Mouse (Mus musculus) forebrain, embryonic 13.5 days (tissue): ENCODE data around the gene Iqsec2. TPM values are rescaled to one million over a fixed set of nuclear protein-coding genes. Genes with fewer than 3 reads are reported as not detected.
A peak's percentile ranks its signal among the peaks of the same experiment; 100 is the strongest.

Experiments used
- ATAC-seq: fragments of 200-750 bp; cut with Nextera tagmentation; 2 replicates; pipeline ENCODE4 v1.8.0; 2017
- H3K27ac ChIP-seq: fragments of 300-500 bp; sonication (generic); 2 replicates; pipeline ENCODE4 v1.5.1; 2015; ENCODE audit warnings: inconsistent platforms, mild to moderate bottlenecking, moderate library complexity
- H3K27me3 ChIP-seq: fragments of 300-500 bp; sonication (generic); 2 replicates; pipeline ENCODE4 v1.6.1; 2015; ENCODE audit warnings: mild to moderate bottlenecking, inconsistent platforms
- H3K36me3 ChIP-seq: fragments of 300-500 bp; sonication (generic); 2 replicates; pipeline ENCODE4 v1.6.1; 2015; ENCODE audit warnings: mild to moderate bottlenecking, inconsistent platforms; ENCODE audit not compliant: poor library complexity, severe bottlenecking
- H3K4me1 ChIP-seq: fragments of 300-500 bp; sonication (generic); 2 replicates; pipeline ENCODE4 v1.6.1; 2015; ENCODE audit warnings: inconsistent platforms
- H3K4me2 ChIP-seq: fragments of 300-500 bp; sonication (generic); 2 replicates; pipeline ENCODE4 v1.6.1; 2015; ENCODE audit warnings: inconsistent platforms, mild to moderate bottlenecking, moderate library complexity
- H3K4me3 ChIP-seq: fragments of 300-500 bp; sonication (generic); 2 replicates; pipeline ENCODE4 v1.5.1; 2015; ENCODE audit warnings: mild to moderate bottlenecking, inconsistent platforms
- H3K9ac ChIP-seq: fragments of 300-500 bp; sonication (generic); 2 replicates; pipeline ENCODE4 v1.6.1; 2015; ENCODE audit warnings: mild to moderate bottlenecking, inconsistent platforms
- H3K9me3 ChIP-seq: fragments of 300-500 bp; sonication (generic); replicated peaks from 2 replicates; pipeline ENCODE4 v1.6.1; 2016; ENCODE audit warnings: inconsistent platforms
- WGBS: fragments of 180-500 bp; shearing (Covaris S2); methylation state at CpG from one replicate; pipeline ENCODE4 v1.1.7; 2015; 5-methylcytosine and 5-hydroxymethylcytosine counted together
- polyA plus RNA-seq: library from polyadenylated mRNA; unstranded; fragments of >200 nt; fragmentation: Nextera tagmentation; extraction: Ambion mirVana; gene quantifications from 2 replicates; pipeline ENCODE4 v1.2.1, GENCODE M21; 2015

Iqsec2 gene
- 3.5 and 4.0 TPM in 2 replicates for polyA plus RNA-seq

- no peaks in the 10 kb centered on the region for H3K9me3 ChIP-seq
- H3K9ac ChIP-seq: peak within 1 kb of the TSS; percentile 74
- WGBS: 12% methylated on average over 18 of the region's 78 CpGs
- H3K27me3 ChIP-seq: peaks cover 68% of the 10 kb centered on the region
- no peak within 1 kb of the TSS for H3K27ac ChIP-seq
- peak; percentile 66 for ATAC-seq
- H3K36me3 ChIP-seq: no peaks in the 10 kb centered on the region
- H3K4me1 ChIP-seq: 0 out of 2 replicates have a peak, but pooled peaks cover 3% of the 10 kb centered on the region
- H3K4me3 ChIP-seq: peak within 1 kb of the TSS; percentile 58
- peak within 1 kb of the TSS; percentile 76 for H3K4me2 ChIP-seq
Observed at GRCm38 (mm10) chrX:152143941-152144741, at the start of gene Iqsec2. Iqsec2 (plus strand) TSS chrX:152144268.

GRCm38 (mm10) chrX:152097572-152097971 lies 46.5 kb upstream of the Iqsec2 start:
- H3K36me3 ChIP-seq: no peaks in the 10 kb centered on the region
- no peak for ATAC-seq
- H3K9ac ChIP-seq: no peak overlapping the region
- H3K4me1 ChIP-seq: no peaks in the 10 kb centered on the region
- H3K27me3 ChIP-seq: peaks cover 29% of the 10 kb centered on the region
- no peak overlapping the region for H3K27ac ChIP-seq
- H3K9me3 ChIP-seq: no peaks in the 10 kb centered on the region
- no peak overlapping the region for H3K4me3 ChIP-seq
- no peak overlapping the region for H3K4me2 ChIP-seq
- 42% methylated on average over 1 of the region's 1 CpGs for WGBS

GRCm38 (mm10) chrX:152121687-152122086 lies 22.4 kb upstream of the Iqsec2 start:
- Histone ChIP-seq H3K9me3 (no peaks in the 10 kb centered on the region), H3K27me3 (peaks cover 41% of the 10 kb centered on the region), H3K9ac (no peak overlapping the region), H3K4me2 (no peak overlapping the region), H3K36me3 (no peaks in the 10 kb centered on the region), H3K4me3 (no peak overlapping the region), H3K4me1 (no peaks in the 10 kb centered on the region), H3K27ac (no peak overlapping the region)
- WGBS: 88% methylated on average over 1 of the region's 1 CpGs
- ATAC-seq: no peak

- WGBS: 65% methylated on average over 2 of the region's 3 CpGs
- Histone ChIP-seq H3K9me3 (no peaks in the 10 kb centered on the region), H3K27ac (no peak overlapping the region), H3K4me2 (no peak overlapping the region), H3K36me3 (no peaks in the 10 kb centered on the region), H3K27me3 (peaks cover 61% of the 10 kb centered on the region), H3K9ac (no peak overlapping the region), H3K4me3 (no peak overlapping the region), H3K4me1 (no peaks in the 10 kb centered on the region)
- no peak for ATAC-seq
Observed at GRCm38 (mm10) chrX:152130777-152131176, 13.3 kb upstream of the Iqsec2 start.

GRCm38 (mm10) chrX:152132029-152132428 lies 12.0 kb upstream of the Iqsec2 start:
- Histone ChIP-seq H3K27ac (no peak overlapping the region), H3K4me3 (no peak overlapping the region), H3K27me3 (peaks cover 61% of the 10 kb centered on the region), H3K9ac (no peak overlapping the region), H3K4me1 (no peaks in the 10 kb centered on the region), H3K4me2 (no peak overlapping the region), H3K9me3 (no peaks in the 10 kb centered on the region), H3K36me3 (no peaks in the 10 kb centered on the region)
- WGBS: 88% methylated on average over 2 of the region's 2 CpGs
- no peak for ATAC-seq

- no peak overlapping the region for H3K4me2 ChIP-seq
- peaks cover 66% of the 10 kb centered on the region for H3K27me3 ChIP-seq
- WGBS: 61% methylated on average over 2 of the region's 2 CpGs
- no peak overlapping the region for H3K4me3 ChIP-seq
- H3K27ac ChIP-seq: no peak overlapping the region
- ATAC-seq: no peak
- no peaks in the 10 kb centered on the region for H3K36me3 ChIP-seq
- H3K9me3 ChIP-seq: no peaks in the 10 kb centered on the region
- no peak overlapping the region for H3K9ac ChIP-seq
- H3K4me1 ChIP-seq: no peaks in the 10 kb centered on the region
Observed at GRCm38 (mm10) chrX:152135195-152135594, 8.9 kb upstream of the Iqsec2 start.

- WGBS: 10% methylated on average over 32 of the region's 42 CpGs
Observed at GRCm38 (mm10) chrX:152144742-152145214, 710 bp downstream of the Iqsec2 start.

GRCm38 (mm10) chrX:152146150-152146549 lies 2.1 kb downstream of the Iqsec2 start:
- 9% methylated on average over 1 of the region's 1 CpGs for WGBS
- Histone ChIP-seq H3K27ac (no peak overlapping the region), H3K4me2 (peak overlapping the region; percentile 76), H3K27me3 (peaks cover 66% of the 10 kb centered on the region), H3K36me3 (no peaks in the 10 kb centered on the region), H3K9ac (no peak overlapping the region), H3K4me3 (peak overlapping the region; percentile 10), H3K4me1 (0 out of 2 replicates have a peak, but pooled peaks cover 3% of the 10 kb centered on the region), H3K9me3 (no peaks in the 10 kb centered on the region)
- ATAC-seq: no peak

More at GRCm38 (mm10) chrX:152144742-152145214, 710 bp downstream of the Iqsec2 start:
- H3K4me3 ChIP-seq: peak overlapping the region; percentile 58
- peaks cover 68% of the 10 kb centered on the region for H3K27me3 ChIP-seq
- peak overlapping the region; percentile 74 for H3K9ac ChIP-seq
- H3K4me1 ChIP-seq: 0 out of 2 replicates have a peak, but pooled peaks cover 3% of the 10 kb centered on the region
- H3K4me2 ChIP-seq: peak overlapping the region; percentile 76
- H3K9me3 ChIP-seq: no peaks in the 10 kb centered on the region
- ATAC-seq: peak; percentile 31; the same call in 1 of the 2 replicates
- no peaks in the 10 kb centered on the region for H3K36me3 ChIP-seq
- H3K27ac ChIP-seq: no peak overlapping the region

- Histone ChIP-seq H3K4me3 (no peak overlapping the region), H3K9me3 (no peaks in the 10 kb centered on the region), H3K27me3 (peaks cover 66% of the 10 kb centered on the region), H3K27ac (no peak overlapping the region), H3K4me1 (0 out of 2 replicates have a peak, but pooled peaks cover 3% of the 10 kb centered on the region), H3K36me3 (no peaks in the 10 kb centered on the region), H3K4me2 (peak overlapping the region; percentile 76; the same call in 1 of the 2 replicates), H3K9ac (no peak overlapping the region)
- no peak for ATAC-seq
- WGBS: 89% methylated on average over 2 of the region's 2 CpGs
Observed at GRCm38 (mm10) chrX:152146691-152147090, 2.6 kb downstream of the Iqsec2 start.

- H3K9me3 ChIP-seq: no peaks in the 10 kb centered on the region
- H3K27ac ChIP-seq: no peak overlapping the region
- H3K36me3 ChIP-seq: no peaks in the 10 kb centered on the region
- ATAC-seq: peak; percentile 83
- H3K4me1 ChIP-seq: 0 out of 2 replicates have a peak, but pooled peaks cover 3% of the 10 kb centered on the region
- H3K4me2 ChIP-seq: peak overlapping the region; percentile 14; the same call in 1 of the 2 replicates
- H3K27me3 ChIP-seq: peaks cover 63% of the 10 kb centered on the region
- no peak overlapping the region for H3K4me3 ChIP-seq
- no peak overlapping the region for H3K9ac ChIP-seq
- 32% methylated on average over 5 of the region's 5 CpGs for WGBS
Observed at GRCm38 (mm10) chrX:152147451-152148116, 3.5 kb downstream of the Iqsec2 start.

- H3K4me2 ChIP-seq: no peak overlapping the region
- H3K27me3 ChIP-seq: peaks cover 61% of the 10 kb centered on the region
- no peak overlapping the region for H3K9ac ChIP-seq
- 78% methylated on average over 5 of the region's 5 CpGs for WGBS
- 0 out of 2 replicates have a peak, but pooled peaks cover 3% of the 10 kb centered on the region for H3K4me1 ChIP-seq
- H3K4me3 ChIP-seq: no peak overlapping the region
- H3K27ac ChIP-seq: no peak overlapping the region
- no peaks in the 10 kb centered on the region for H3K9me3 ChIP-seq
- H3K36me3 ChIP-seq: no peaks in the 10 kb centered on the region
- no peak for ATAC-seq
Observed at GRCm38 (mm10) chrX:152148706-152149105, 4.6 kb downstream of the Iqsec2 start.

- Histone ChIP-seq H3K4me2 (no peak overlapping the region), H3K27me3 (peaks cover 42% of the 10 kb centered on the region), H3K9ac (no peak overlapping the region), H3K4me3 (no peak overlapping the region), H3K9me3 (no peaks in the 10 kb centered on the region), H3K4me1 (no peaks in the 10 kb centered on the region), H3K36me3 (no peaks in the 10 kb centered on the region), H3K27ac (no peak overlapping the region)
- 11% methylated on average over 6 of the region's 6 CpGs for WGBS
- ATAC-seq: peak; percentile 52; the same call in 1 of the 2 replicates
Observed at GRCm38 (mm10) chrX:152151709-152152108, 7.6 kb downstream of the Iqsec2 start.
